Mouse (Mus musculus) retina, embryonic 14.5 days (tissue): Measurements from ENCODE around the gene Gm10192.
"Not testable (repeated sequence)": the region's sequence is repeated elsewhere in the genome, so short reads cannot be mapped to it uniquely, and the experiment has no call there.

ENCODE experiments used
- DNase-seq: peaks from one replicate; pipeline ENCODE4 v3.0.0-alpha.2; 2015; ENCODE audit warnings: low spot score

Gm10192 gene

DNA sequence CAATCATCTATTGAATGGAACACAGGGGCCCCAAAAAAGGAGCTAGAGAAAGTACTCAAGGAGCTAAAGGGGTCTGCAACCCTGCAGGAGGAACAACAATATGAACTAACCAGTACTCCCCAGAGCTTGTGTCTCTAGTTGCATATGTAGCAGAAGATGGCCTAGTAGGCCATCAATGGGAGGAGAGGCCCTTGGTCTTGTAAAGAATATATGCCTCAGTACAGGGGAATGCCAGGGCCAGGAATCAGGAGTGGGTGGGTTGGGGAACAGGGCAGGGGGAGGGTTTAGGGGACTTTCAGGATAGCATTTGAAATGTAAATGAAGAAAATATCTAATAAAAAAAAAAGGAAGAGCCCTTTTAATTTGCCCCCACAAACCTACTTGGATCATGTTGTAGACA is at the start of gene Gm10192:
Gm10192 (minus strand) TSS at position 101 of the 400 bp plus-strand sequence.
- DNase-seq, result not testable (repeated sequence)

DNA sequence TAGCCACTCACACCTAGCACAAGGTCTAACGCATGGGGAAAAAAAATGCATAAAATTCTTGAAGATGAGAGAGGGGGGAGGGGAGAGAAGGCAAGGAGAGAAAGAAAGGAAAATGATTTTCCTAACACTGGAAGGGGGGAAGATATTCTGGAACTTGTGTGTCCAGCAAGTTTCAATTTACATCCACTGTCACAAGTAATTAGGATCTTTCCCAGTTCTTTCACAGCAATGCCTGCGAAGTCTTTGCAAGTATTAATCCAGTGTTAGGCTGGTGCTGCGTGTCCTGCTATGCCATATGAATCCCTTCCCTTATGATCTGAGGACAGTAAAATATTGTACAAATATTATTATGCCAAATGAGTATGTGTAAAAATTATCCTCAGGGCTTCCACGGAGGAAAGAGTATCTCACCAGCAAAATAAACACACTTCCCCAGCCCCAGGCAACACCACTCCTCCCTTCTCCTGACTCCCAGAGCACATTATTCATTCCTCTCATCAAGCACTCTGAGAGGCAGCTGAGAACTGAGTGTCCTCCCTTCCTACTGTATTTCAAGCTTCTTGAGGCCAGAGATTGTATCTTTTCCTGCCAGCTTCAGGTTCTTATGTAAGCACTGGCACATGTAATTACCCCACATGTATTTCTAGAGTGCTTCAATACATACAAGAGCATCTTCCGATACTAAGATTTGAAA is 47.6 kb upstream of the Gm10192 start:
- DNase-seq, result peak; percentile 66

DNA sequence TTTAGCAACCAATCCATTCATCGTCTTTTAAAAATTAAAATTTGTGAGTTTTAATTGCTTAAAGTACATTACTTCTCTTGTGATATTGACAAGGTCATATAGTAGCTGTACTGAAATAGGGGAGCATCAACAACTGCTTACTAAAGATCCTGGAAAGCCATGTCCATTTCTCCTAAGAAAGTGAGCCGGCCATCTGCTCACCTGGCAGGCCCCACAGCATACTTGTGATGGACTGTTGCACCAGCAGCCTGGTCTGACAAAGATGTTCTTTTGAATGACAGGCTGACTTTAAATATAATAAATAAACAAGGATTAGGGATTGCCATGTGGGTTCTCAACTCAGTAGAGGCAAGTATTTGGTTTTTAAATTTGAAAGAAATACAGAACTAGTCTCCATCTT is 36.7 kb upstream of the Gm10192 start:
- DNase-seq, result no peak

DNA sequence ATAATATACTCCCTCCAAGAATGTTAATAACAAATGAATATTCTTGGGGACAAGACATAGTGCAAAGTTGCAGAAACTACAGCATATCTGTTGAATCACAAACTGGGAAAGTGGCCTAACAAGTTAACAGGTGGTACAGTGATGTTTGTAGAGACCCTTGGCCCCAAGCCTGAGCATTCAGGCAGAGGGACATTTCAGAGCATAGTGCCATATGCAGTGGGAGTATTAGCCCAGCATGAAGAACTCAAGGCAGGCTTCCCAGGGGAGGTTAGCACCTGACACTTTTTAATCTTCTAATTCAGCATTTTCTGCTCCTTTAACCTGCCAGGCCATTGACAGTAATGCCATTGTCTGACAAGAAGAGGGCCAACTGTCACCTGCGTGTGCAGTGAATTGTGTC is 34.9 kb upstream of the Gm10192 start:
- no peak for DNase-seq

DNA sequence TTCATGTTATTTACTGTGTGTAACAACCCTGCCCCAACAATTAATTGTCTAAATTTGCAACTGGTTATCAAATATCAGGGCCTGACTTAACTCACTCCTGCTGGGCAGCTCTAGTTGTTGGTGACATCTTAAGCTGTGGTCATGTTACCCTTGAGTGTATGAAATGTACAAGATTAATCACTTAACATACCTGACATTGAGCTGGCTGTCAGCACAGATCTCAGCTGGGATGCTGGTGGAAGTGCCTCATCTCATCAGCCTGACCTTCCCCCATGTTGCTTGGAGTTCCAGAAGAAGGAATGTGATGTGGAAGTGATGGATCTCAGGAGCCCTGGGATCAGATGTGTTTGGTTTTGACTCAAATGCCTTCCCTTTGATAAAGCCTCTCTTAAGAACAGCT is 29.5 kb upstream of the Gm10192 start:
- no peak for DNase-seq

DNA sequence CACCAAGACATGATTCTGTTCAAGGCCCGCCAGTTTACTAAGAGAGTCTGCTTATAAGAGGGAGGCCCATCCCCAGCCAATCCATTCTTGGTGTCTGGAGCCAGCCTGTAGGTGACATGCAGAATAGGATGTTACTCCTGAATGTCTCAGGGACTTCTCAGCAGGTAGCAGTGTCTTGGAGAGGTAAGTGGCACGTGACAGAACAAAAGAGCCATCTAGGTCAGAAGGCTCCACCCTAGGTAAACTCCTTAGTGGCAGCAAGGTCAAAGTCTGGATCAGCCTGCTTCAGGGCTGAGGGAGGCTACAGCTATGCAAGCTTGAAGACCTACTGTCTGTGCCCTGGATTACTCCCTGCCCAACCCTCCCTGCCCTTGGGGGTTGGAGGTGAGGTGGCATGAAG is 20.0 kb upstream of the Gm10192 start:
- DNase-seq, result not testable (repeated sequence)

DNA sequence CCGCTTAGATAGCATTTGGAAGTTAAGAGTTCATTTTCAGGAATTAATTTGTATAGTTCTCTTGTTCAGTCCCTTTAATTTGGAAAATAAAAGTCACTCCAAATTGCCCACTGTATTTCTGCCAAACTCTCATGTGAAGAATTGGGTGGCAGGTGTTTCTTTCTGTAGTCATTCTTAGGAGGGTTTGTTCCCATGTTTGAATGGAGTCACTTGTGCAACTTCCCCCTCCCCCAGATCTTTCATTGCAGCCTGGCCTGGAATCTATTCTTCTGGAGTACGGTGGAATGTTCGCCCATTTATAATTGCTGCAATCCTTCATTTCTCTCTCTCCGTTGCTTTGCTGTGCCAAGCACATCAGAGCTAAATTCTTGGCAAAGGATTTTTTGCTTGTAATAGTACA is 10.2 kb upstream of the Gm10192 start:
- no peak for DNase-seq

DNA sequence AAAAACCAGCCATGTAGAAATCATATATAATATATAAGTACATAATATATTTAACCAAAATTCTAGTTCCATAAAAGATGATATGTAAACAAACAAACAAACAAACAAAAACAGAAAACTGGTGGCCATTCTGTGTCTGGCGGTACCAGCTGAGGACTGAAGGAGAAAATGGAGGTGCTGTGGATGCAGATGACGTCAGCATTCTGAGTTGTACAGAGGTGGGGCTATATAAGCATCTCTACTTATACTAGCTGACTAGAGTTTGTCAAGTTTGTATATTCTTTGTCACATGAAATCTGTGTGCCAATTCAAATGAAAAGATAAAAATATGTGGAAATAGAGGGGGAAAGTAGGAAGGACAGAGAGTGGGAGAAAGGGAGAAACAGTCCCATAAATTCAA is 9.6 kb upstream of the Gm10192 start:
- no peak for DNase-seq

DNA sequence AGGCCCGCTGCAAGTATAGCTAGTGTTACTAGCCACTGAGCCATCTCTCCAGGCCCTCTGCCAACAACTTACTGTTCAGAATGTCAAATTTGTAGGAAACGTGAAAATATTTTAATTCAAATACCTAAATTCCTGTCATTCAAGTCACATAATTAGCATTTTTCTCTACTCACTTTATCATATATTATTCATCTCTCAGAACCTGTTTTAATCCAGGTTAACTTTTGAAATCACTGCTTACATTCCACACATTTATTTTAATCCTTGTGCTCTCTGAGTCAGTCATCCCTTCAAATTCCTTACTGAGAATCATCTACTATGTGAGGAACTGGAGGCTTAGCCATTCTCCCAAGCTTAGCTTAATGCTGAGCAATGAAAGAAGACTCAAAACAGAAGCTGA is 2.6 kb downstream of the Gm10192 start:
- no peak for DNase-seq

DNA sequence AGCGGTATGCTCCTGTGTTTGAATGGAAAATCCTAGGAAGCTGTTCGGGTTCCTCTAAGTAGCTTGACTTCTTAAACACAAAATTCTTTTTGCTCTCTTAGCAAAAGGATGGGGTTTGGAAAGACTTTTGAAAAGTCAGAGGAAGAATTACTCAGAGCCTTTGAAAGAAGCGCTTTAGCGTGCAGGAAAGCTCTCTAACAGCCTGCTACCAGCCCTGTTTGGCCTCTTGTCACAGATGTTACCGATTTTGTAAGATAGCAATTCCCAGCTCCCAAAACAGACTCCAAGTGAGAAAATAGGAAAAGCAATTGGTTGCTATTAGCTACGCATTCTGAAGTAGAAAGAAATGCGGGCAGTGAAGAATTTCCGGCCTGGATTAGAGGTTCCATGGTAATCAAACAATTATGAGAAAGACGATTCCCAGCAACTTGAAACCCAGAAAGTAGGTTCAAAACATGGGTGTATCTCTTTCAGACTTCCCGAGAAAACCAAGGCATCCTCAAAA is 26.1 kb downstream of the Gm10192 start:
- DNase-seq, result no peak

DNA sequence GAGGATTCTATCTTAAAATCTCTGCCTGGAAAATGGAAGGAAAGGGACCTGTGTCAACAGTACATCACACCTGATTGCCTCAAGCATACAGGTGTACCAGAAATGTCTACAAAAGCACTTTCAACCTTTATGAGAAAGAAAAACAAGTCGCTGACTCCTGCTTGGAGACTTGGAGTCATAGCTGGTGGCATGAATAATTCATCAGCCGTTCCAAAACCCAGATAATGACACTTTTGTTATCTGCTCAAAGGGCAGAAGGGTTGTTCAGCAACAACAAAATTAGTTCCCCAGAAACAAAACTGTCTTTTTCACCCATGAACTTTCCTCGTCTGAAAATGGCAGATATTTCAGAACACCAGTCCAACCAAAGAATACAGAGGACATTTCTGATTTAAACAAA is 26.9 kb downstream of the Gm10192 start:
- no peak for DNase-seq

DNA sequence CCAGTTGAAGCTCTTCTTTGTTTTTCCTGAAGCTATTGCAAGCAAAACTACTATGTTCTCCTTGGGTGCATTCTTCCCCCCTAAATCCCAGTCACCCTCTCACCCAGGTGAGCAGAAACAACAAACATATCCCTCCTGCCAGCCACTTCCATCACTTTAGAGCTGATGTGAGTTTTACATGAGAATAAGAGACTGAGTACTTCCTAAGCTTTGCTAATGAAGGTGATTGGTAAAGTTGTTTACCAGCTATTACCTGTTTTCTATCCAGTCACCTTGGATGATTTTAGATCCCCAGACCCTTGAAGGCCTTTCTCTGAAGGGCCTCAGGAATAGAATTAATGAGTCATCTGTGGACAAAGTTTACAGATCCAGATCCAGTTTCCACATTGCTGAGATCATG is 29.4 kb downstream of the Gm10192 start:
- no peak for DNase-seq

DNA sequence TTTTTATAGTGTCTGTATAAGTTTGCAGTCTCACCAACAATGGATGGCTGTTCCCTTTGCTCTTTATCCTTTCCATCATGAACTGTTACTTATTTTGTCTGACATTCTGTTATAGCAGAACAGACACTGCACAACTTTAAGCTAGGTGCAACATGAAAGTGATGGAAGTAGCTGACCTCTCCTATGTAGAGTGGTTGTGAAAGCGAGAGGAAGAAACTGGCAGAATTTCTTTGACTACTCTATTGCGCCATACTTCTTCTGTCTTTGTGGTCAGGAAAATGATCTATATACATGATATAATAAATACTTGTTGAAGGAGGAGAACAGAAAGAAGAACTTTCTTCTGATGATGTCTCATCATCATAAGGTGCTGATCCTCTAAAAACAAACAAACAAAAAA is 40.5 kb downstream of the Gm10192 start:
- DNase-seq, result no peak
